Mouse (Mus musculus) CD8-positive naive resting alpha-beta T cell, adult 57 days (primary cell): ENCODE results near the gene Gm3646. TPM values are rescaled to one million over a fixed set of nuclear protein-coding genes. Genes with fewer than 3 reads are reported as not detected.

Experiments used
- total RNA-seq: library from RNA; stranded (reverse); gene quantifications from one replicate; pipeline ENCODE4 v1.2.4, GENCODE M21; 2023

Gene Gm3646
- total RNA-seq: not detected

DNA sequence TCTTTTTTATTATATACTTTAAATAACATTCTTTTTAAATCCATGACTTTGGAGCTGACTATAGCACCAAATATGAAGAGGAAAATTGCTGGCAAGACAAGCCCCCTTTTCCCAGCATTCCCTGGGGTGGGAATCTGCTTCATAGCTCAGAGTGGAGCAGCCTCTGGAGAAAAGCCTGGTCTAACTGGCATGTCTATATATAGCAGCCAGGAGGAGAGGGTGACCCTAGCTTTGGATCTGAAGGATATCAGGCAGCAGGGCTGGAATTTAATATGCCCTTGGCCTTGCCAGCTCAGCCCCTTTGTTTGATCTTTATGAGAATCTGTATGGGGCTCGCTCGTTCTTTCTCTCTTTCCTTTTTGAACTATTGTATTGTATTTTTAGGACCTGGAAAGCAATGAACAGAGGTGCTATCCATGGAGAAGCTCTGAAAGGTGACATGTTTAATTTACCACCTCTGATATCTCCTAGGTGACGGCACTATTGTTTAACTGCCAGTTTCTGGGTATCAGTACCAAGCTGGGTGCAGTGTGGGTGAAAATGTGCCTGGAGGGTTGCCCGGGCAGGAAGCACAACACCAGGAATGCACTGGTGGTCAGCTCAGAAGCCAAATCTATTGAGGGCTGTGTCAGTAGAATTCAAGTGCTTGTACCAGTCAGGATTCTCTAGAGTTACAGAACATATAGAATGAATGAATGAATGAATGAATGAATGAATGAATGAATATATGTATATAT is at the start of gene Gm3646:
Gm3646 (minus strand) TSS at position 90 of the 737 bp plus-strand sequence.

Other genes starting within 250 kb of the Gm3646 start
- 31.4 TPM for gene Rnf149, start 227.9 kb downstream of the Gm3646 start, total RNA-seq
- gene Creg2, start 153.9 kb downstream of the Gm3646 start, total RNA-seq: not detected
- not detected for gene Rfx8, start 84.3 kb downstream of the Gm3646 start, total RNA-seq
- gene Map4k4, start 95.6 kb upstream of the Gm3646 start, total RNA-seq: 340 TPM